Mouse (Mus musculus): ENCODE measurements around the gene Ttc21b.

DNA sequence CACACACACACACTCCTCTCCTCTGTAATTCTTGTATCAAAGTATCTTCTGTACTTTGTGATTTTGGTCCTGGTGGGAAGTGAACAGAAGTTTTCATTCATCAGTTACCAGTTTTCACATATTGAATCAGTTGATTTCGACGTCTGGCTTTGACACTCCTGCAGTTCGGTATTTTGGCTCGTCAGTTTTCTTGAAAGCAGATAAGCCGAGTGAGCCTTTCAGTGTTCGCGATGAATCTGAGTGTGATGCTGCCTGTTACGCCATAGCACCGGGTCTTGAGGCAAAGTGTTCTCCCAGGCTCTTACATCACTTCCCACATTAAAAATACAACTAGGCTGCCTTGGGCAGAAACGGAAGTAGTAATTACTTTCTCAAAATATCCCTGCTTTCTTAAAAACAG, 76.6 kb downstream of the Ttc21b start:
- TF ChIP-seq POLR2A (IDR thresholded peaks at IDR 0.05; ENCODE audit: low read depth, low read length) = no peak
- TF ChIP-seq CTCF (conservative IDR thresholded peaks at IDR 0.05; ENCODE audit: insufficient read depth, insufficient read length, low read depth, low read length) = no peak
